In the genomic region with DNA sequence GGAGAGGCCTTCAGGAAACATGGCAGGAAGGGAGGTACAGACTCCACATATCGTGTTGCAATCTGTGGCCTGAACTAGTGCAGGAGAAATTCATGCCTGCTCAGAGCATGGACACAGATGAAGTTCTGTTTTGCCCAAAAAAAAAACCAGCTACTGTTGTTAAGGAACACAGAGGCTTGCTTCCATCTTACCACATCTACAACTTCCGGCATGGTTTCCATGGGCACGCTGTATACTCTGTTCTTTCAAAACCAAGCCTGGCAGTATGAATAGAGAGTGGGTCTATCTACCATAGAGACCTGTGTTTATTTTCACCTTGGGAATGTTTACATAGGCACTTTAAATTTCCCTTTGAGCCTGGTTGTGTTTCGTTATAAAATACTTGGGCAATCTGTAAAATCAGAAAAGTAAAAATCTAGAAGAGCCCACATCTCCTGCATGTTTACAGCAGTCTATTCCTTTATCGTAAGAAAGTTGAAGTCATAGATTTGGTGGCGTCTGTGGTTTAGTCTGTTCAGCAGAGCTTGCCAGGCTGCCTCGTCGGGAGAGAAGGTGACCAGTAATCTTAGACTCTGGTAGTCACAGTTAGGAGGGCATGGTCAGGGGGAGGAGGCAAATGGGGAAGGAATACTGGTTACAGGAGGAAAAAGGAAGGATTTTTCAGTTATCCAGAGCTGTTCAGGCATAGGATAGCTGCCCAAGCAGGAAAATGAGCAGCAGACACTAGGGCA, we compare ENCODE assay signal across 17 mouse cellular contexts. TPM values are rescaled to one million over a fixed set of nuclear protein-coding genes. Genes with fewer than 3 reads are reported as not detected.
A peak's percentile ranks its signal among the peaks of the same experiment; 100 is the strongest.
DNase-seq lines count a peak whose midpoint lies in the region; ATAC-seq and TF ChIP-seq lines count a peak whose summit lies in the region.
"Had no signal": no experiment of that assay in that cellular context is flagged by ENCODE, and none has a peak within 500 bp of the region (broad histone marks: within the 10 kb centered on the region; RNA-seq: fewer than 3 reads in every experiment).

No protein-coding gene starts in this region.

- DNase-seq in kidney, postnatal 0 days (ENCODE audit: low spot score), result no peak
- DNase-seq in kidney, adult 11 months, result no peak
- DNase-seq in kidney, postnatal 36 days, result no peak
- no peak for DNase-seq in adrenal gland, postnatal 4 days (ENCODE audit: low spot score in 2 of 2)
- DNase-seq: cerebellum, adult 9-10 months; gastrocnemius, adult 2 months; thymus, adult 2 months had no signal

- no peak overlapping the region for H3K9ac ChIP-seq in kidney, postnatal 0 days (ENCODE audit: low read depth, low read length)
- H3K9ac ChIP-seq: forebrain, embryonic 15.5 days; heart, embryonic 15.5 days; kidney, embryonic 15.5 days had no signal

- H3K4me3 ChIP-seq in kidney, postnatal 0 days (replicated peaks; ENCODE audit: low read depth, low read length), result no peak overlapping the region
- no peak overlapping the region for H3K4me3 ChIP-seq in myocyte
- H3K4me3 ChIP-seq: forebrain, embryonic 15.5 days; gastrocnemius, adult 2 months; heart, embryonic 15.5 days; kidney, embryonic 15.5 days had no signal

- peaks cover 15% of the 10 kb centered on the region for H3K79me2 ChIP-seq in myocyte (ENCODE audit: control insufficient read depth, insufficient read depth)

- peak overlapping the region; percentile 36; the same call in 1 of the 2 replicates for H3K27ac ChIP-seq in kidney, postnatal 0 days
- H3K27ac ChIP-seq: forebrain, embryonic 15.5 days; gastrocnemius, adult 2 months; heart, embryonic 15.5 days; kidney, embryonic 15.5 days; macrophage had no signal

- TF ChIP-seq POLR2A in myocyte (IDR thresholded peaks at IDR 0.05; ENCODE audit: insufficient read length, low read depth), result no peak

- H3K9me3 ChIP-seq in kidney, postnatal 0 days (replicated peaks; ENCODE audit: low read length), result no peaks in the 10 kb centered on the region
- H3K9me3 ChIP-seq: forebrain, embryonic 15.5 days; heart, embryonic 15.5 days; kidney, embryonic 15.5 days had no signal

- no peak for TF ChIP-seq CTCF in kidney, postnatal 0 days (IDR thresholded peaks at IDR 0.05; ENCODE audit: low read depth)

- 48% methylated on average over 8 of the region's 8 CpGs for WGBS in kidney, postnatal 0 days

- no peaks in the 10 kb centered on the region for H3K36me3 ChIP-seq in kidney, postnatal 0 days (ENCODE audit: insufficient read depth, low read length)
- H3K36me3 ChIP-seq in myocyte (ENCODE audit: control insufficient read depth, insufficient read depth), result no peaks in the 10 kb centered on the region
- H3K36me3 ChIP-seq: forebrain, embryonic 15.5 days; heart, embryonic 15.5 days; kidney, embryonic 15.5 days had no signal

- no peaks in the 10 kb centered on the region for H3K27me3 ChIP-seq in kidney, postnatal 0 days (ENCODE audit: insufficient read depth, low read length)
- H3K27me3 ChIP-seq in myocyte (ENCODE audit: control insufficient read depth, insufficient read depth, insufficient read length), result no peaks in the 10 kb centered on the region
- H3K27me3 ChIP-seq: forebrain, embryonic 15.5 days; heart, embryonic 15.5 days; kidney, embryonic 15.5 days had no signal

- H3ac ChIP-seq in myocyte (ENCODE audit: control insufficient read depth, insufficient read length), result no peak overlapping the region

- ATAC-seq in kidney, postnatal 0 days (replicated peaks; ENCODE audit: low FRiP score, low read depth), result 0 out of 2 replicates have a peak, but pooled peaks have one; percentile 21
- peak; percentile 84 for ATAC-seq in common myeloid progenitor, adult 5-6 weeks (replicated peaks; ENCODE audit: low read depth, poor library complexity, severe bottlenecking)
- ATAC-seq in hematopoietic stem cell, adult 5-6 weeks (replicated peaks in 1 of 2; ENCODE audit: insufficient read depth in 1 of 2, low FRiP score in 2 of 2, low TSS enrichment in 1 of 2, low read depth in 1 of 2, poor library complexity in 2 of 2, severe bottlenecking in 2 of 2), result peak; percentile 80 to 88
- ATAC-seq: CD4-positive, CD25-positive, alpha-beta regulatory T cell, adult 4 months; forebrain, embryonic 15.5 days; hindbrain, embryonic 16.5 days had no signal

- no peak overlapping the region for H3K4me2 ChIP-seq in kidney, postnatal 0 days (ENCODE audit: low read length)
- H3K4me2 ChIP-seq in myocyte (ENCODE audit: low read depth), result peak overlapping the region; percentile 68
- H3K4me2 ChIP-seq: forebrain, embryonic 15.5 days; heart, embryonic 15.5 days; kidney, embryonic 15.5 days had no signal

- H3K4me1 ChIP-seq in kidney, postnatal 0 days (replicated peaks; ENCODE audit: insufficient read depth, low read length), result peaks cover 18% of the 10 kb centered on the region; the same call in 1 of the 2 replicates

TF ChIP-seq in myocyte, 11 proteins besides CTCF, POLR2A, EP300 and RAD21:
- no peak for TF ChIP-seq MYOD1 (IDR thresholded peaks at IDR 0.05; ENCODE audit: control insufficient read depth in 1 of 3, insufficient read length in 2 of 3, low read depth in 2 of 3)
- no peak for TF ChIP-seq USF1 (IDR thresholded peaks at IDR 0.05; ENCODE audit: low read depth)
- no peak for TF ChIP-seq CEBPB (IDR thresholded peaks at IDR 0.05; ENCODE audit: insufficient read depth, poor library complexity, severe bottlenecking)
- no peak for TF ChIP-seq MAX (IDR thresholded peaks at IDR 0.05; ENCODE audit: low read depth)
- TF ChIP-seq REST (IDR thresholded peaks at IDR 0.05; ENCODE audit: insufficient read depth, insufficient read length), result no peak
- TF ChIP-seq SRF (IDR thresholded peaks at IDR 0.05; ENCODE audit: control insufficient read depth, insufficient read length, low read depth), result no peak
- no peak for TF ChIP-seq TCF12 (IDR thresholded peaks at IDR 0.05; ENCODE audit: insufficient read depth, poor library complexity, severe bottlenecking)
- TF ChIP-seq MYOG (IDR thresholded peaks at IDR 0.05; ENCODE audit: control insufficient read depth in 1 of 3, insufficient read depth in 1 of 3, insufficient read length in 2 of 3, low read depth in 2 of 3), result no peak

RNA-seq across cellular contexts. Expression of a gene that starts 44.8 kb away (rescaled TPM):
- polyA plus RNA-seq in kidney, postnatal 0 days (2015; fragmentation: Nextera tagmentation; extraction: Ambion mirVana), result 36.4 and 39.8 TPM in 2 replicates
- 6.6 and 8.2 TPM in 2 replicates for total RNA-seq in common myeloid progenitor, adult 5-6 weeks (2017)
- 16.1 and 21.2 TPM in 2 replicates for total RNA-seq in hematopoietic stem cell, adult 5-6 weeks (2017)
- 13.5 TPM for polyA plus RNA-seq in myocyte (2012; fragmentation: generic; extraction: Trizol)
- total RNA-seq in adrenal gland, postnatal 4 days (2021), result 10 to 100 TPM; 46.7 to 50.3 TPM
- total RNA-seq: monocyte, adult 5-6 weeks had no signal
- polyA plus RNA-seq: CD4-positive, CD25-positive, alpha-beta regulatory T cell, adult 4 months had no signal

Comparison
In these comparisons a context has a peak if more than half of its experiments do, and no peak if none do; other contexts are left out.
1. ATAC-seq: peak in every context shown above with its lines; median percentile 84 in common myeloid progenitor, adult 5-6 weeks; 84 in hematopoietic stem cell, adult 5-6 weeks; 21 in kidney, postnatal 0 days.